Mouse (Mus musculus) C2C12 (cell line): ENCODE results near the gene H2-Ke6. TPM values are rescaled to one million over a fixed set of nuclear protein-coding genes. Genes with fewer than 3 reads are reported as not detected.
"Not testable (repeated sequence)": the region's sequence is repeated elsewhere in the genome, so short reads cannot be mapped to it uniquely, and the experiment has no call there.

ENCODE experiments used
- H3K27me3 ChIP-seq: one replicate; pipeline ENCODE4 v1.6.1; 2011; ENCODE audit not compliant: control insufficient read depth, insufficient read depth, insufficient read length
- H3K36me3 ChIP-seq: one replicate; pipeline ENCODE4 v1.6.1; 2011; ENCODE audit not compliant: control insufficient read depth, insufficient read depth
- H3K4me3 ChIP-seq: one replicate; pipeline ENCODE4 v1.5.1; 2011; ENCODE audit warnings: mild to moderate bottlenecking, control low read depth; ENCODE audit not compliant: poor library complexity, insufficient read depth, severe bottlenecking
- H3K79me2 ChIP-seq: one replicate; pipeline ENCODE4 v1.6.1; 2011; ENCODE audit not compliant: control insufficient read depth, insufficient read depth
- H3K79me3 ChIP-seq: one replicate; pipeline ENCODE4 v1.6.1; 2011; ENCODE audit warnings: low read depth, control low read depth
- H3ac ChIP-seq: one replicate; pipeline ENCODE3; 2011; ENCODE audit warnings: low read depth; ENCODE audit not compliant: control insufficient read depth, insufficient read length
- CEBPB ChIP-seq: IDR thresholded peaks from one replicate; pipeline ENCODE4 v1.6.1; 2011; ENCODE audit warnings: low read depth, mild to moderate bottlenecking, control low read depth, moderate library complexity
- CTCF ChIP-seq: IDR thresholded peaks from one replicate; pipeline ENCODE4 v1.5.1; 2011; ENCODE audit not compliant: control insufficient read depth, insufficient read depth, insufficient read length
- FOSL1 ChIP-seq: IDR thresholded peaks from one replicate; pipeline ENCODE4 v1.8.0; 2011; ENCODE audit warnings: mild to moderate bottlenecking, low read length; ENCODE audit not compliant: poor library complexity, insufficient read depth, severe bottlenecking
- MAX ChIP-seq: IDR thresholded peaks from one replicate; pipeline ENCODE4 v1.6.1; 2011; ENCODE audit warnings: mild to moderate bottlenecking, control low read depth
- MYOD1 ChIP-seq: IDR thresholded peaks from one replicate; pipeline ENCODE4 v1.6.1; 2011; ENCODE audit warnings: low read depth; ENCODE audit not compliant: control insufficient read depth, insufficient read length
- MYOG ChIP-seq: IDR thresholded peaks from one replicate; pipeline ENCODE4 v1.6.1; 2011; ENCODE audit not compliant: control insufficient read depth, insufficient read length; ENCODE audit errors: extremely low read depth
- USF1 ChIP-seq: IDR thresholded peaks from one replicate; pipeline ENCODE4 v1.6.1; 2011; ENCODE audit warnings: low read depth, mild to moderate bottlenecking, control low read depth, moderate library complexity
- polyA plus RNA-seq: library from polyadenylated mRNA; unstranded; fragments of >200 nt; fragmentation: generic; extraction: Trizol; gene quantifications from one replicate; pipeline ENCODE4 v1.2.1, GENCODE M21; 2012; ENCODE audit warnings: missing spikeins

H2-Ke6 gene
- polyA plus RNA-seq, 1 experiment, result 17.6 TPM

- Histone ChIP-seq H3K79me3 (no peaks in the 10 kb centered on the region), H3K27me3 (peaks cover 5% of the 10 kb centered on the region), H3K4me3 (no peak overlapping the region), H3K36me3 (no peaks in the 10 kb centered on the region), H3K79me2 (no peaks in the 10 kb centered on the region), H3ac (no peak overlapping the region)
- TF ChIP-seq USF1 (no peak), CEBPB (no peak), MAX (no peak)
These were observed 17.7 kb downstream of the H2-Ke6 start for GRCm38 (mm10) chr17:34010156-34010555.

- Histone ChIP-seq H3K79me3 (no peaks in the 10 kb centered on the region), H3ac (no peak overlapping the region), H3K79me2 (no peaks in the 10 kb centered on the region), H3K27me3 (peaks cover 5% of the 10 kb centered on the region), H3K36me3 (no peaks in the 10 kb centered on the region), H3K4me3 (no peak overlapping the region)
- no peak for TF ChIP-seq MYOG
- no peak for TF ChIP-seq USF1
- no peak for TF ChIP-seq CTCF
- no peak for TF ChIP-seq MYOD1
- TF ChIP-seq MAX, result no peak
- TF ChIP-seq CEBPB, result no peak
- no peak for TF ChIP-seq FOSL1
These were observed 21.3 kb downstream of the H2-Ke6 start for GRCm38 (mm10) chr17:34006570-34006969.

- no peaks in the 10 kb centered on the region for H3K36me3 ChIP-seq
- no peaks in the 10 kb centered on the region for H3K79me2 ChIP-seq
- H3K79me3 ChIP-seq, result no peaks in the 10 kb centered on the region
- TF ChIP-seq USF1 (no peak), MYOD1 (no peak), CEBPB (no peak), FOSL1 (no peak), MYOG (no peak)
- H3K27me3 ChIP-seq, result no peaks in the 10 kb centered on the region
- H3K4me3 ChIP-seq, result no peak overlapping the region
- no peak overlapping the region for H3ac ChIP-seq
These were observed 24.4 kb downstream of the H2-Ke6 start for GRCm38 (mm10) chr17:34003426-34003825.

- H3K79me2 ChIP-seq, H3K4me3 ChIP-seq, H3K79me3 ChIP-seq, H3K36me3 ChIP-seq, H3ac ChIP-seq, H3K27me3 ChIP-seq: not testable (repeated sequence)
These were observed 27.1 kb downstream of the H2-Ke6 start for GRCm38 (mm10) chr17:34000796-34001195.

GRCm38 (mm10) chr17:34000150-34000537 is 27.7 kb downstream of the H2-Ke6 start, which contains the start of gene H2-K1:
Gene H2-K1 (minus strand): TSS chr17:34000347.
- Histone ChIP-seq H3K36me3 (no peaks in the 10 kb centered on the region), H3ac (peak within 1 kb of the TSS; percentile 30), H3K4me3 (no peak within 1 kb of the TSS), H3K79me2 (no peaks in the 10 kb centered on the region), H3K79me3 (no peaks in the 10 kb centered on the region), H3K27me3 (no peaks in the 10 kb centered on the region)
- TF ChIP-seq MYOD1, result no peak
- no peak for TF ChIP-seq FOSL1
- TF ChIP-seq MYOG, result no peak
- no peak for TF ChIP-seq CTCF
- TF ChIP-seq USF1, result no peak
- no peak for TF ChIP-seq MAX
- TF ChIP-seq CEBPB, result no peak

- H3K27me3 ChIP-seq, result no peaks in the 10 kb centered on the region
- no peak overlapping the region for H3K4me3 ChIP-seq
- peak overlapping the region; percentile 30 for H3ac ChIP-seq
- no peaks in the 10 kb centered on the region for H3K79me3 ChIP-seq
- TF ChIP-seq MYOD1 (no peak), CEBPB (no peak), CTCF (no peak), FOSL1 (no peak), MYOG (no peak), USF1 (no peak), MAX (no peak)
- no peaks in the 10 kb centered on the region for H3K79me2 ChIP-seq
- no peaks in the 10 kb centered on the region for H3K36me3 ChIP-seq
These were observed 28.3 kb downstream of the H2-Ke6 start for GRCm38 (mm10) chr17:33999341-34000149.

- H3K79me2 ChIP-seq, H3K79me3 ChIP-seq, H3K36me3 ChIP-seq, H3ac ChIP-seq, H3K4me3 ChIP-seq, H3K27me3 ChIP-seq: not testable (repeated sequence)
These were observed 29.2 kb downstream of the H2-Ke6 start for GRCm38 (mm10) chr17:33998697-33999096.

- not testable (repeated sequence) for H3K27me3 ChIP-seq
These were observed 30.8 kb downstream of the H2-Ke6 start for GRCm38 (mm10) chr17:33997025-33997424.

More at GRCm38 (mm10) chr17:33997025-33997424, 30.8 kb downstream of the H2-Ke6 start:
- H3K79me2 ChIP-seq, H3ac ChIP-seq, H3K36me3 ChIP-seq, H3K4me3 ChIP-seq, H3K79me3 ChIP-seq: not testable (repeated sequence)
